Mouse (Mus musculus) lung, postnatal 25 days (tissue): Measurements from ENCODE around the gene Ccdc107.

Experiments
- DNase-seq: peaks from one replicate; pipeline ENCODE4 v3.0.0; 2022; ENCODE audit warnings: low spot score

Ccdc107 gene

DNA sequence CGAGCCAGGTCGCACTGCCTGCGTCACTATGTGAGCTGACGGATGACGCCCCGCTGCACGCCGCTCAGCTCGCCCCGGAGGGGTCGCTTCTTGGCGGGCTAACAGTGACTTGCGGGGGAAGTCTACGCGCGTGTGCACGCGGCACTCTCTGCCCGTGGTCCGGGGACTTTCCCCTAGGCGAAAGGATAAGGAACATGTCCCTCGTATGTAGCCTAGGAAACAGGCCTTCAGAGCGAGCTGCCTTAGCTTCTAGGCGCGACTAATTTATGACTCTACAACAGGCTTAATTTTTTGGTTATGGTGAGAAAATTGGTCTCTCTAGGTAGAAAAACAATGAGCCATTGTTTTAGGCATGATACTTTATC is at the start of gene Ccdc107:
Gene Ccdc107, plus strand, starts transcription at position 80 of the 365 bp plus-strand sequence.
- DNase-seq: peak; percentile 95

- no peak for DNase-seq
These were observed 49.2 kb upstream of the Ccdc107 start for GRCm38 (mm10) chr4:43443511-43443910.

DNA sequence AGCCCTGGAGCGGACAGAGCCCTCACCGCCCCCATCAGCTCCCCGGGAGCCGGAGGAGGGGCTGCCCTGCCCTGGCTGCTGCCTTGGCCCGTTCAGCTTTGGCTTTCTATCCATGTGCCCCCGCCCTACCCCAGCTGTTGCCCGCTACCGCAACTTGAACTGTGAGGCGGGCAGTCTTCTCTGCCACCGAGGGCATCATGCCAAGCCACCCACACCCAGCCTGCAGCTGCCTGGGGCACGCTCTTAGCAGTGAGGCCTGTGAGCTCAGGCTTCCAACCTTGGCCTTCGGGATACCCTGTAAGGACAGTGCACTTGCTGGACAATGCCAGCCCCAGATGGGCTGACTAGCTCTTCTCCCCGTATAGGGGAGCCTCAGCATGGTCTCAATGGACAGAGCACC is 45.4 kb upstream of the Ccdc107 start:
- DNase-seq: no peak

GRCm38 (mm10) chr4:43448554-43448953 is 44.1 kb upstream of the Ccdc107 start:
- DNase-seq: no peak

DNA sequence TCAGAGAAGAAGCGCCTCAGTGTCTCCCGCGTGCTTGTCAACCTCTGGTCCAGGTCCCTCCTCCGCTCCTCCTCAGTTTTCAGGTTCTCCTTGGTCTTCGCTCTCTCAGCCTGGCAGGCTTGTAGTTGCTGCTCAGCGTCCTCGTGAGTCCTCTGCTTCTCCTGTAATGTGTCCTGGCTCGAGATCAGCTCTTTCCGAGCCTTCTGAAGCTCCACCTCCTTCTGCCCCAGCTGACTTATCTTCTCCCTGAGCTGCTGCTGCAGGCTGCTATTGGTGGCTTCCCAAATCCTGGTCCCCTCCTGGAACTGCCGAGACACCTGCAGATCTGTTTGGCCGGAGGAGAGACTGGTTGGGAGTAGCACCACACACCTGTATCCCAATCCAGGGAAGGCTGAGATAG is 40.4 kb upstream of the Ccdc107 start:
- DNase-seq: no peak

DNA sequence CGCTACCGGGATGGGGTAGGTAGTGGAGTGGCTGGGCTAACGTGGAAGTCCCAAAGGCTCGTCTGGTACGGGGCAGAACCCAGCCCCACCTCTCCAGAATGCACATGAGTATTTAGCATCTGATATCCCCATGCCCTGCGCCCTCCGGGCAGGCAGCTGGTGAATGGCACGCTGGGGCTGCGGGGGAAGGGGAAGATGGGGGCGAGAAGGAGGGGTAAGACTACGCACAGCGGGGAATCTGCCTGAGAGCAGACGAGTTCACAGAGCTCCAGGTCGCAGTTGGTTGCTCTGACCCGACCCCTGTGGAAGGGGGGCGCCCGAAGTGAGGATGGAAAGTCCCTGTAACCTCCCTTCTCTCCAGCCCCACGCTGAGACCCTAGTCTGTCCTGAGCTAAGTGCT is 39.3 kb upstream of the Ccdc107 start:
- no peak for DNase-seq

GRCm38 (mm10) chr4:43454041-43454836 is 38.5 kb upstream of the Ccdc107 start, which contains the start of gene Cd72:
Gene Cd72 (minus strand): TSS chr4:43454628.
- no peak for DNase-seq

- peak; percentile 47 for DNase-seq
These were observed 36.2 kb upstream of the Ccdc107 start for GRCm38 (mm10) chr4:43456470-43456869.

GRCm38 (mm10) chr4:43457124-43457523 is 35.6 kb upstream of the Ccdc107 start:
- DNase-seq: no peak

DNA sequence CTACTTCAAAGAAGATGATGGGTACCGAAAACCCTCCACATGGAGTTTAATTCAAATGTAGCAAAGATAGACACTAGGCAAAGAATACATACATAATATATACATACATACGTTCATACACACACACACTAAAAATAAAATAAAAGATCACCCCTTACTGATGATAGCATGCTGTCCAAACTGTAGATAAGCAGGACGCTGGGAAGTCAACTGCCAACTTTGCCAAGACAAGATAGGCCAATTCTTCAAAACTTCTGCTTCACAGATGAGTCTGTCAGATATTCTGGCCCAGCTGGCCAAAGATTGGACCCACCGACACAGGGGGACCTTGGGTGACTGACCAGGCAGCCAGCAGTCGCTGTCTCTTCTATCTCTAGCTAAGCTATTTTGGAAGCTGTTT is 29.6 kb upstream of the Ccdc107 start:
- no peak for DNase-seq

DNA sequence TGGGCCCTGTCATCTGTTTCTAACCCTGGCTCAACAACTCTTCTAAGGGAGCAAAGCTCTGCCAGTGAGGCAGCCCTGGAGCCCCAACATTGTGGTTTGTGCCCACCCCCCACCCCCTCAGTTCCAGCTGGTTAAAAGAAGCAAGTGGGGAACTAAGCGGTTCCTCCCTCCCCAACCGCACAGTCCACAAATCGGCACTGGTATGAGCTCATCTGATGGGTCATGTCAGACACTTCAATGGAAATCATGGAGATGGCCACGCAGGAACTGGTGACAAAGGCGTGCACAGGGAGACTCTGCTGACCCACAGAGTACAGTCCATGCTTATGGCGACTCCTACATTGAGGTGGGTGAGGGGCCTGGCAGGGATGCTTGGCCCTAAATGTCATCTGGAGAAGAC is 26.8 kb upstream of the Ccdc107 start:
- no peak for DNase-seq

GRCm38 (mm10) chr4:43466872-43467271 is 25.8 kb upstream of the Ccdc107 start:
- DNase-seq: no peak

GRCm38 (mm10) chr4:43470301-43470700 is 22.4 kb upstream of the Ccdc107 start:
- no peak for DNase-seq

- no peak for DNase-seq
These were observed 19.1 kb upstream of the Ccdc107 start for GRCm38 (mm10) chr4:43473636-43474035.

DNA sequence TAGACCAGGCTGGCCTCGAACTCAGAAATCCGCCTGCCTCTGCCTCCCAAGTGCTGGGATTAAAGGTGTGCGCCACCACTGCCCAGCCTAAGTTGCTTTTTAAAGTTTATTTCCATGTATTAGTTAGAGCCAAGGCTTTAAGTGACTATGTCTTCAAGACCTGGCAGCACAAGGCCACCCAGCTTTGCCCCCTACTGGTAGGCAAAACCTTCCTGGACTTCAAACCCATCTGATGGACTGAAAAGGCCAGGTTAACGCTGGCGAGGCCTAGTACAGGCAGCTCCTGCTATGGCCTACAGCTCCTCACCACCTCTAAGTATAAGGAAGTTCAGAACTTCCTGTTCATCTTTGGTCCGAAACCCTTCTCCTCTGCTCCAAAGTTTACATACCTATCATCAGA is 16.1 kb upstream of the Ccdc107 start:
- DNase-seq: no peak

DNA sequence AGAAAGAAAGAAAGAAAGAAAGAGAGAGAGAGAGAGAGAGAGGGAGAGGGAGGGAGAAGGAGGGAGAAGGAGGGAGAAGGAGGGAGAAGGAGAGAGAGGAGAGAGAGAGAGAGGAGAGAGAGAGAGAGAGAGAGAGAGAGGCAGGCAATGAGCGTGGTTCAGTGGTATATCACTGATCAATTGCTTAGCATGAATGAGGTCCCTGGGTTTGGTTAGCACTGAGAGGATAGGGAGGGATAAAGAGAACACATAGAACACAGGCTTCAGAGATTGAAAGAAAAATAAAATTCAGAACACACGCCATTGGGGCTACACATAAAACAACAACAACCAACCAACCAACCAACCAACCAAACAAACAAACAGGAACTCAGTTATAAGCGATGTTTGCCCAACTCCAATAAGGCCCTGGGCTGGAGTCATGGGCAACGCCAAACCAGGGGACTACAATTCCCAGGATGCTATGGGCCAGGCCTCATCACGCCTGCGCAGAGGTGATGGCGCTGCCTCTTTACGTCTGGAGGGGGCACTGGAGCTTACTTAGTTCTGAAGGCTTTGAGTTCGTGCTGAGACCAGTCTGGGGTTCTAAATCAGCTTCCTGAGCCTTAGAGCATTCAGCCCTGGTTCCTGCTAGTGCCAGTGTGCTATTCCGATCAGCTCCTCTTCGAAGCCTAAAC is 14.7 kb upstream of the Ccdc107 start:
- peak; percentile 93 for DNase-seq

DNA sequence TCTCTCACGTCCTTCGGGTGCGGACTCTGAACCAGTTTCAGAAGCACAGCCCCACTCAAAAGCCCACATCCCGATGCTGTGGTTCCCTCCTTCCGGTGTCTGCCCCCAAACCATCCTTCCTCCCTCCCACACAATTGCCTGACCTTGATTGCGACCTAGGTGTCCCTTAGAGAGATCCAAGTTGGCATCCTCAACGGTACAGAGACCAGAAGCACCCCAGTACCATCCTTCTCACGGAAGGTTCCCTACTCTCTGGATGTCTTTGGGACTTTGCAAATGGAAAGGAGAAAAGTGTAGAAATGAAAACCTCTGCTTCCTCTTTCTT is 14.2 kb upstream of the Ccdc107 start:
- no peak for DNase-seq

DNA sequence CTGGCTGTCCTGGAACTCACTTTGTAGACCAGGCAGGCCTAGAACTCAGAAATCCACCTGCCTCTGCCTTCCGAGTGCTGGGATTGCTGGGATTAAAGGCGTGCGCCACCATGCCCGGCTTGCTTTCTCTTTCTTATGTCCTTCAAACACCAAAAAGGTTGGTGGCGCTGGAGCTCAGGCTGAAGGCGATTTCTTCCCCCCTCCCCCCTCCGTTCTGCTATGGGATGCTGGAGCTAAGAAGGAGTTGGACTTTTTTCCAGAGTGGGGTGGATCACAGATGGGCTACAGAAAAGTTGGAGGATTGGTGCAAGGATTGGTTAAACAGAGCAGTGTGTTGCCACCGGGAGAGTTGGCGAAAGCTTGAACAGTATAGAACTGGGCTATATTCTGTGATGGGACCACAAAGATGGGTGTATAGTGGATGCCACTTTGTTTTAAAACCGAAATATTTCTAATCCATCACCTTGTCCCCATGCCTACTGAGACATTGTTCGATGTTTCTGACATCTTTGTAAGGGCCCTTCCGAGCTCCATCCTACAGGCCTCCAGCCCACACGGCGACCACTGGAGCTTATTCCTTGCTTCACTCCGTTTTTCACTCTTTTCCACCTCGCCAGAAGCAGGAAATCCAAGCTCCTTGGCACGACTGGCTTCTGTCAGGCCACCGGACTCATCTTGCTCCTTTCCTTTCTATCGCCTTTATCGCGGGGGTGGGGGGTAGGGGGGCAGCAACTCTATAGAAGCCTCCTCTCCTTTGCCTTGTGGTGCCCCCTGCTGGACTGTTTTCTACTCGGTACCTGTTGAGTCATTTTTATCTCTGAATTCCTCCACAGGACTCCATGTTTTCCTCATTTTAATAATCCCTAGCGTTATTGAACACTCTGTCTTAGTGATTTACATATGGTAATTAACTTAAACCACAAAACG is 13.5 kb upstream of the Ccdc107 start:
- DNase-seq: peak; percentile 73

- no peak for DNase-seq
These were observed 11.7 kb upstream of the Ccdc107 start for GRCm38 (mm10) chr4:43480985-43481384.

- no peak for DNase-seq
These were observed 10.7 kb upstream of the Ccdc107 start for GRCm38 (mm10) chr4:43481894-43482456.

GRCm38 (mm10) chr4:43482591-43482990 is 10.1 kb upstream of the Ccdc107 start:
- DNase-seq: no peak

GRCm38 (mm10) chr4:43483535-43484091 is 9.1 kb upstream of the Ccdc107 start, which contains the start of gene Sit1:
Gene Sit1 (minus strand): TSS chr4:43483734.
- no peak for DNase-seq
